Mouse (Mus musculus): Measurements from ENCODE around the gene Aida.

DNA sequence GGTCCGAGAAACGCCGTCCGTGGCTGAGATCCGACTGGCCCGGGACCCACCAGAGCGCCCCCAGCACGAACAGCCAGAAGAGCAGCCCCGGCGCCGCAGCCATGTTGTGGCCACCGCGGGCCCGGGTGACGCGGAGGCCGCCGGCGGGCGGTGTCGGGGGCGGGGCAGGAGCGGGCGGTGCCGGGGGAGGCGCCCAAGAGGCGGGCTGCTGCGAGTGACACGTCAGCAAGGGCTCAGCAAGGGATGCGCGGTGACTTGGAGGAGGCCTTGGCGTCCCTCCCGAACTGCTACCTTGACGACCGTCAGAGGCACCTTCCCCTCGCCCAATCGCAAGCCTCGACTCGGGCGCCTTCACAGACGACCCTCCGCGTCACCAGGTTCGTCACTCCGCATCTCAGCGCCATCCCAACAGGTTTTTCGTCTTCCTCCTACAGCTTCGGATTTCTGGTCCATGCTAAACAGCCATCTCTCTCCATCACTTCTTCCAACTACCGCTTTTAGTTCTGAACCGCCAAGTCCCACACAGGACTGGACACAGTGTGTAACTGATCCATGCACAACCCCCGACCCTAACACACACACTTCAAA, 73.1 kb downstream of the Aida start, which contains the start of gene Mia3:
- no peak for TF ChIP-seq CTCF (IDR thresholded peaks at IDR 0.05; ENCODE audit: low read depth, low read length)
- 0 out of 2 replicates have a peak, but pooled peaks have one; percentile 76 for TF ChIP-seq POLR2A (IDR thresholded peaks at IDR 0.05; ENCODE audit: borderline replicate concordance, low read depth, low read length)
